ENCODE assay signal across 10 mouse cellular contexts in genomic region chr10:128269206-128269910, GRCm38 (mm10). TPM values are rescaled to one million over a fixed set of nuclear protein-coding genes. Genes with fewer than 3 reads are reported as not detected.
A peak's percentile ranks its signal among the peaks of the same experiment; 100 is the strongest.
DNase-seq lines count a peak whose midpoint lies in the region; ATAC-seq lines count a peak whose summit lies in the region.
"Had no signal": no experiment of that assay in that cellular context is flagged by ENCODE, and none has a peak within 500 bp of the region (broad histone marks: within the 10 kb centered on the region; RNA-seq: fewer than 3 reads in every experiment).

No protein-coding gene starts in this region.

- H3K9ac ChIP-seq in heart, embryonic 12.5 days, result no peak overlapping the region
- H3K9ac ChIP-seq in midbrain, embryonic 14.5 days (replicated peaks; ENCODE audit: low read length), result no peak overlapping the region
- H3K9ac ChIP-seq in midbrain, embryonic 16.5 days (ENCODE audit: low read depth, low read length), result no peak overlapping the region
- H3K9ac ChIP-seq in stomach, embryonic 16.5 days (ENCODE audit: low read length), result no peak overlapping the region; the same call in 1 of the 2 replicates

- DNase-seq in heart, postnatal 25 days (ENCODE audit: low spot score), result no peak
- no peak for DNase-seq in midbrain, embryonic 14.5 days
- DNase-seq in limb, embryonic 10.5 days (ENCODE audit: low spot score), result no peak
- no peak for DNase-seq in frontal cortex, postnatal 25 days (ENCODE audit: low spot score in 2 of 2)
- DNase-seq in kidney, postnatal 25 days, result no peak

- no peak overlapping the region for H3K4me3 ChIP-seq in heart, embryonic 12.5 days
- no peak overlapping the region for H3K4me3 ChIP-seq in midbrain, embryonic 14.5 days (replicated peaks; ENCODE audit: low read depth, low read length)
- no peak overlapping the region for H3K4me3 ChIP-seq in midbrain, embryonic 16.5 days (ENCODE audit: low read depth, low read length)
- H3K4me3 ChIP-seq in limb, embryonic 10.5 days, result peak overlapping the region; percentile 83; the same call in 1 of the 2 replicates
- no peak overlapping the region for H3K4me3 ChIP-seq in stomach, embryonic 16.5 days (replicated peaks; ENCODE audit: low read length)

- H3K9me3 ChIP-seq in heart, embryonic 12.5 days (replicated peaks), result no peaks in the 10 kb centered on the region
- H3K9me3 ChIP-seq in midbrain, embryonic 14.5 days (ENCODE audit: control insufficient read depth, low read length), result no peaks in the 10 kb centered on the region
- no peaks in the 10 kb centered on the region for H3K9me3 ChIP-seq in midbrain, embryonic 16.5 days (replicated peaks; ENCODE audit: control insufficient read depth, low read length, poor library complexity, severe bottlenecking)
- no peaks in the 10 kb centered on the region for H3K9me3 ChIP-seq in limb, embryonic 10.5 days (replicated peaks)
- no peaks in the 10 kb centered on the region for H3K9me3 ChIP-seq in stomach, embryonic 16.5 days (replicated peaks; ENCODE audit: control insufficient read depth, low read length)
- H3K9me3 ChIP-seq: embryonic facial prominence, embryonic 15.5 days; midbrain, embryonic 12.5 days had no signal

- peak overlapping the region; percentile 81; the same call in 1 of the 2 replicates for H3K4me2 ChIP-seq in heart, embryonic 12.5 days
- H3K4me2 ChIP-seq in midbrain, embryonic 14.5 days (ENCODE audit: low read length), result peak overlapping the region; percentile 67
- H3K4me2 ChIP-seq in midbrain, embryonic 16.5 days (ENCODE audit: low read length), result no peak overlapping the region
- H3K4me2 ChIP-seq in stomach, embryonic 16.5 days (ENCODE audit: low read depth, low read length), result peak overlapping the region; percentile 79; the same call in 1 of the 2 replicates

- 87% methylated on average over 16 of the region's 16 CpGs for WGBS in heart, embryonic 12.5 days
- 89% methylated on average over 16 of the region's 16 CpGs for WGBS in midbrain, embryonic 14.5 days
- 92% methylated on average over 16 of the region's 16 CpGs for WGBS in midbrain, embryonic 16.5 days
- WGBS in limb, embryonic 10.5 days, result 87% methylated on average over 16 of the region's 16 CpGs
- WGBS in stomach, embryonic 16.5 days, result 88% methylated on average over 16 of the region's 16 CpGs

- no peak overlapping the region for H3K27ac ChIP-seq in heart, embryonic 12.5 days (ENCODE audit: poor library complexity, severe bottlenecking)
- H3K27ac ChIP-seq in midbrain, embryonic 14.5 days (replicated peaks; ENCODE audit: low read depth, low read length), result no peak overlapping the region
- no peak overlapping the region for H3K27ac ChIP-seq in midbrain, embryonic 16.5 days (ENCODE audit: low read length)
- H3K27ac ChIP-seq in limb, embryonic 10.5 days, result no peak overlapping the region
- H3K27ac ChIP-seq in stomach, embryonic 16.5 days (ENCODE audit: low read length), result no peak overlapping the region
- H3K27ac ChIP-seq: midbrain, embryonic 12.5 days had no signal

- no peaks in the 10 kb centered on the region for H3K27me3 ChIP-seq in heart, embryonic 12.5 days (replicated peaks)
- no peaks in the 10 kb centered on the region for H3K27me3 ChIP-seq in midbrain, embryonic 14.5 days (ENCODE audit: control insufficient read depth, insufficient read depth, low read length)
- no peaks in the 10 kb centered on the region for H3K27me3 ChIP-seq in midbrain, embryonic 16.5 days (ENCODE audit: control insufficient read depth, insufficient read depth, low read depth, low read length)
- H3K27me3 ChIP-seq in limb, embryonic 10.5 days (ENCODE audit: low read depth, poor library complexity, severe bottlenecking), result no peaks in the 10 kb centered on the region
- no peaks in the 10 kb centered on the region for H3K27me3 ChIP-seq in stomach, embryonic 16.5 days (ENCODE audit: control insufficient read depth, insufficient read depth, low read length)
- H3K27me3 ChIP-seq: embryonic facial prominence, embryonic 15.5 days; midbrain, embryonic 12.5 days had no signal

- intact Hi-C loops in heart, postnatal 25 days (cut with DNase I), result loop anchor here (1.0 kb wide), 1 partner anchor 20 kb away; no protein-coding TSS in a partner anchor

- ATAC-seq in heart, embryonic 12.5 days (ENCODE audit: insufficient number of reproducible peaks, low FRiP score), result no peak
- ATAC-seq in midbrain, embryonic 14.5 days (ENCODE audit: low FRiP score, low TSS enrichment), result no peak
- no peak for ATAC-seq in midbrain, embryonic 16.5 days
- no peak for ATAC-seq in stomach, embryonic 16.5 days (ENCODE audit: insufficient read depth, low FRiP score)

- no peaks in the 10 kb centered on the region; the same call in 1 of the 2 replicates for H3K4me1 ChIP-seq in heart, embryonic 12.5 days (replicated peaks)
- H3K4me1 ChIP-seq in midbrain, embryonic 14.5 days (ENCODE audit: control insufficient read depth, insufficient read depth, low read length), result no peaks in the 10 kb centered on the region
- H3K4me1 ChIP-seq in midbrain, embryonic 16.5 days (ENCODE audit: control insufficient read depth, insufficient read depth, low read length), result peaks cover 3% of the 10 kb centered on the region; the same call in 1 of the 2 replicates
- H3K4me1 ChIP-seq in limb, embryonic 10.5 days, result 0 out of 2 replicates have a peak, but pooled peaks cover 5% of the 10 kb centered on the region
- no peaks in the 10 kb centered on the region for H3K4me1 ChIP-seq in stomach, embryonic 16.5 days (ENCODE audit: control insufficient read depth, insufficient read depth, low read length)

- H3K36me3 ChIP-seq in heart, embryonic 12.5 days, result no peaks in the 10 kb centered on the region
- H3K36me3 ChIP-seq in midbrain, embryonic 14.5 days (ENCODE audit: control insufficient read depth, insufficient read depth, low read length), result no peaks in the 10 kb centered on the region
- H3K36me3 ChIP-seq in midbrain, embryonic 16.5 days (ENCODE audit: control insufficient read depth, insufficient read depth, low read length), result no peaks in the 10 kb centered on the region
- H3K36me3 ChIP-seq in limb, embryonic 10.5 days, result no peaks in the 10 kb centered on the region
- no peaks in the 10 kb centered on the region for H3K36me3 ChIP-seq in stomach, embryonic 16.5 days (ENCODE audit: control insufficient read depth, insufficient read depth, low read length)
- H3K36me3 ChIP-seq: embryonic facial prominence, embryonic 15.5 days; midbrain, embryonic 12.5 days had no signal

RNA-seq across cellular contexts. Expression of gene Apof, which starts 0.9 kb away (rescaled TPM):
- 0.45 TPM in 1 of 2 replicates, not detected in the other for polyA plus RNA-seq in heart, embryonic 12.5 days (2016; fragmentation: Nextera tagmentation; extraction: Ambion mirVana)
- total RNA-seq in heart, postnatal 25 days (2021), result not detected
- polyA plus RNA-seq in midbrain, embryonic 14.5 days (2014; fragmentation: Nextera tagmentation; extraction: Ambion mirVana), result not detected in 2 replicates
- polyA plus RNA-seq in midbrain, embryonic 16.5 days (2015; fragmentation: Nextera tagmentation; extraction: Ambion mirVana), result not detected in 2 replicates
- polyA plus RNA-seq in limb, embryonic 10.5 days (2016; fragmentation: Nextera tagmentation; extraction: Ambion mirVana), result not detected in 2 replicates
- polyA plus RNA-seq in stomach, embryonic 16.5 days (2015; fragmentation: Nextera tagmentation; extraction: Ambion mirVana), result 5.7 and 7.3 TPM in 2 replicates
- polyA plus RNA-seq: embryonic facial prominence, embryonic 15.5 days; midbrain, embryonic 12.5 days had no signal

RNA-seq across cellular contexts. Expression of gene Stat2, which starts 1.0 kb away (rescaled TPM):
- 11.2 and 12.2 TPM in 2 replicates for polyA plus RNA-seq in heart, embryonic 12.5 days (2016; fragmentation: Nextera tagmentation; extraction: Ambion mirVana)
- 10 to 100 TPM; 11.7 to 12.3 TPM for total RNA-seq in heart, postnatal 25 days (2021)
- polyA plus RNA-seq in midbrain, embryonic 14.5 days (2014; fragmentation: Nextera tagmentation; extraction: Ambion mirVana), result 12.2 and 23.0 TPM in 2 replicates
- 20.4 and 20.9 TPM in 2 replicates for polyA plus RNA-seq in midbrain, embryonic 16.5 days (2015; fragmentation: Nextera tagmentation; extraction: Ambion mirVana)
- polyA plus RNA-seq in limb, embryonic 10.5 days (2016; fragmentation: Nextera tagmentation; extraction: Ambion mirVana), result 9.3 and 11.5 TPM in 2 replicates
- 14.1 and 16.1 TPM in 2 replicates for polyA plus RNA-seq in stomach, embryonic 16.5 days (2015; fragmentation: Nextera tagmentation; extraction: Ambion mirVana)

RNA-seq across cellular contexts. Expression of gene Apon, which starts 15.5 kb away (rescaled TPM):
- 0.20 and 0.31 TPM in 2 replicates for polyA plus RNA-seq in heart, embryonic 12.5 days (2016; fragmentation: Nextera tagmentation; extraction: Ambion mirVana)
- under 1 TPM in 1 of 2 experiments, not detected in 1; 0.18 TPM for total RNA-seq in heart, postnatal 25 days (2021)
- not detected in 2 replicates for polyA plus RNA-seq in midbrain, embryonic 14.5 days (2014; fragmentation: Nextera tagmentation; extraction: Ambion mirVana)
- polyA plus RNA-seq in midbrain, embryonic 16.5 days (2015; fragmentation: Nextera tagmentation; extraction: Ambion mirVana), result 0.11 TPM in 1 of 2 replicates, not detected in the other
- polyA plus RNA-seq in limb, embryonic 10.5 days (2016; fragmentation: Nextera tagmentation; extraction: Ambion mirVana), result 0.87 and 0.90 TPM in 2 replicates
- 0.52 and 0.66 TPM in 2 replicates for polyA plus RNA-seq in stomach, embryonic 16.5 days (2015; fragmentation: Nextera tagmentation; extraction: Ambion mirVana)

RNA-seq across cellular contexts. Expression of gene Il23a, which starts 29.2 kb away (rescaled TPM):
- polyA plus RNA-seq in heart, embryonic 12.5 days (2016; fragmentation: Nextera tagmentation; extraction: Ambion mirVana), result 1.2 and 1.8 TPM in 2 replicates
- under 1 TPM in 1 of 2 experiments, not detected in 1; 0.18 TPM for total RNA-seq in heart, postnatal 25 days (2021)
- 0.22 TPM in 1 of 2 replicates, not detected in the other for polyA plus RNA-seq in midbrain, embryonic 14.5 days (2014; fragmentation: Nextera tagmentation; extraction: Ambion mirVana)
- polyA plus RNA-seq in midbrain, embryonic 16.5 days (2015; fragmentation: Nextera tagmentation; extraction: Ambion mirVana), result 0.14 and 0.15 TPM in 2 replicates
- polyA plus RNA-seq in limb, embryonic 10.5 days (2016; fragmentation: Nextera tagmentation; extraction: Ambion mirVana), result not detected in 2 replicates
- polyA plus RNA-seq in stomach, embryonic 16.5 days (2015; fragmentation: Nextera tagmentation; extraction: Ambion mirVana), result 0.55 and 0.57 TPM in 2 replicates
- polyA plus RNA-seq: midbrain, embryonic 12.5 days had no signal

RNA-seq across cellular contexts. Expression of gene Pan2, which starts 33.8 kb away (rescaled TPM):
- 30.0 and 31.7 TPM in 2 replicates for polyA plus RNA-seq in heart, embryonic 12.5 days (2016; fragmentation: Nextera tagmentation; extraction: Ambion mirVana)
- total RNA-seq in heart, postnatal 25 days (2021), result 1 to 10 TPM; 8.2 to 9.4 TPM
- 18.5 and 23.0 TPM in 2 replicates for polyA plus RNA-seq in midbrain, embryonic 14.5 days (2014; fragmentation: Nextera tagmentation; extraction: Ambion mirVana)
- 20.8 and 22.3 TPM in 2 replicates for polyA plus RNA-seq in midbrain, embryonic 16.5 days (2015; fragmentation: Nextera tagmentation; extraction: Ambion mirVana)
- 37.2 and 41.8 TPM in 2 replicates for polyA plus RNA-seq in limb, embryonic 10.5 days (2016; fragmentation: Nextera tagmentation; extraction: Ambion mirVana)
- 29.0 and 30.4 TPM in 2 replicates for polyA plus RNA-seq in stomach, embryonic 16.5 days (2015; fragmentation: Nextera tagmentation; extraction: Ambion mirVana)
